Mouse (Mus musculus) limb, embryonic 10.5 days (tissue): ENCODE results near the gene Gm11011. TPM values are rescaled to one million over a fixed set of nuclear protein-coding genes. Genes with fewer than 3 reads are reported as not detected.
A peak's percentile ranks its signal among the peaks of the same experiment; 100 is the strongest.
"Not testable (repeated sequence)": the region's sequence is repeated elsewhere in the genome, so short reads cannot be mapped to it uniquely, and the experiment has no call there.

Experiments used
- DNase-seq: peaks from one replicate; pipeline ENCODE4 v3.0.0-alpha.2; 2017; ENCODE audit warnings: low spot score
- H3K27ac ChIP-seq: fragments of 300-500 bp; sonication (generic); 2 replicates; pipeline ENCODE4 v1.5.1; 2016; ENCODE audit warnings: mild to moderate bottlenecking
- H3K27me3 ChIP-seq: fragments of 300-500 bp; sonication (generic); 2 replicates; pipeline ENCODE4 v1.6.1; 2016; ENCODE audit warnings: low read depth, mild to moderate bottlenecking; ENCODE audit not compliant: poor library complexity, severe bottlenecking
- H3K36me3 ChIP-seq: fragments of 300-500 bp; sonication (generic); 2 replicates; pipeline ENCODE4 v1.6.1; 2016; ENCODE audit warnings: mild to moderate bottlenecking, moderate library complexity
- H3K4me1 ChIP-seq: fragments of 300-500 bp; sonication (generic); 2 replicates; pipeline ENCODE4 v1.6.1; 2016
- H3K4me3 ChIP-seq: fragments of 300-500 bp; sonication (generic); 2 replicates; pipeline ENCODE4 v1.5.1; 2016; ENCODE audit warnings: mild to moderate bottlenecking, moderate library complexity
- H3K9me3 ChIP-seq: fragments of 300-500 bp; sonication (generic); replicated peaks from 2 replicates; pipeline ENCODE4 v1.6.1; 2016; ENCODE audit warnings: mild to moderate bottlenecking
- WGBS: fragments of 180-500 bp; shearing (Covaris S2); methylation state at CpG from one replicate; pipeline ENCODE4 v1.1.7; 2016; 5-methylcytosine and 5-hydroxymethylcytosine counted together
- polyA plus RNA-seq: library from polyadenylated mRNA; unstranded; fragments of >200 nt; fragmentation: Nextera tagmentation; extraction: Ambion mirVana; gene quantifications from 2 replicates; pipeline ENCODE4 v1.2.1, GENCODE M21; 2016

Gene Gm11011
- not detected in 2 replicates for polyA plus RNA-seq

GRCm38 (mm10) chr2:169587645-169588044, at the start of gene Gm11011:
Gene Gm11011, minus strand, starts transcription at chr2:169587745.
- not testable (repeated sequence) for H3K9me3 ChIP-seq, H3K36me3 ChIP-seq, DNase-seq, H3K4me3 ChIP-seq, H3K27me3 ChIP-seq
- peaks cover 23% of the 10 kb centered on the region for H3K4me1 ChIP-seq
- H3K27ac ChIP-seq: peak within 1 kb of the TSS; percentile 61

DNA sequence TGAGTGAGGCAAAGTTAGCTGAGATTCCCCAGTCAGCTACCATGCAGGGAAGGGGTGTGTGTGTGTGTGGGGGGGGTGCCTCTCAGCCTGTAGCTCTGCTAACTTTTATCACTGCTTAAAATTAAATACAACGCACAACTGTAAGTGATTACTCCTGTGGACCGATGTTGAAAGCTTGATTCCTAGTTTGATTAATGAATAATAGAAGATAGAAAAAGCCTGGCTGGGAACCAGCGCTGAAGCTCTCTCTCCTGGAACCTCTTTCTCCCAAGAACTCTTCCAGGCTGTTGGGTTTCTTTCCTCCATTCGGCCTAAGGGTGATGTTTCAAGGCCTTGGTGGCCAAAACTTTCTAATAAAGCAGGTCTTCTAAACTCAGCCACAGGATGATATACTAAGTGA, 48.9 kb upstream of the Gm11011 start:
- no peak for DNase-seq
- Histone ChIP-seq H3K4me1 (peaks cover 73% of the 10 kb centered on the region), H3K9me3 (no peaks in the 10 kb centered on the region), H3K36me3 (no peaks in the 10 kb centered on the region), H3K4me3 (peak overlapping the region; percentile 83), H3K27me3 (no peaks in the 10 kb centered on the region), H3K27ac (peak overlapping the region; percentile 97)
- 55% methylated on average over 4 of the region's 4 CpGs for WGBS

GRCm38 (mm10) chr2:169635428-169635827, 47.9 kb upstream of the Gm11011 start:
- H3K36me3 ChIP-seq: no peaks in the 10 kb centered on the region
- peak overlapping the region; percentile 97 for H3K27ac ChIP-seq
- no peak for DNase-seq
- no peaks in the 10 kb centered on the region for H3K9me3 ChIP-seq
- peak overlapping the region; percentile 83 for H3K4me3 ChIP-seq
- no peaks in the 10 kb centered on the region for H3K27me3 ChIP-seq
- H3K4me1 ChIP-seq: peaks cover 71% of the 10 kb centered on the region
- 40% methylated on average over 7 of the region's 7 CpGs for WGBS

GRCm38 (mm10) chr2:169634619-169635382, 47.3 kb upstream of the Gm11011 start:
- Histone ChIP-seq H3K27me3 (no peaks in the 10 kb centered on the region), H3K27ac (peak overlapping the region; percentile 97), H3K36me3 (no peaks in the 10 kb centered on the region), H3K9me3 (no peaks in the 10 kb centered on the region), H3K4me1 (peaks cover 71% of the 10 kb centered on the region), H3K4me3 (peak overlapping the region; percentile 83)
- WGBS: 38% methylated on average over 17 of the region's 17 CpGs
- DNase-seq: peak; percentile 43

DNA sequence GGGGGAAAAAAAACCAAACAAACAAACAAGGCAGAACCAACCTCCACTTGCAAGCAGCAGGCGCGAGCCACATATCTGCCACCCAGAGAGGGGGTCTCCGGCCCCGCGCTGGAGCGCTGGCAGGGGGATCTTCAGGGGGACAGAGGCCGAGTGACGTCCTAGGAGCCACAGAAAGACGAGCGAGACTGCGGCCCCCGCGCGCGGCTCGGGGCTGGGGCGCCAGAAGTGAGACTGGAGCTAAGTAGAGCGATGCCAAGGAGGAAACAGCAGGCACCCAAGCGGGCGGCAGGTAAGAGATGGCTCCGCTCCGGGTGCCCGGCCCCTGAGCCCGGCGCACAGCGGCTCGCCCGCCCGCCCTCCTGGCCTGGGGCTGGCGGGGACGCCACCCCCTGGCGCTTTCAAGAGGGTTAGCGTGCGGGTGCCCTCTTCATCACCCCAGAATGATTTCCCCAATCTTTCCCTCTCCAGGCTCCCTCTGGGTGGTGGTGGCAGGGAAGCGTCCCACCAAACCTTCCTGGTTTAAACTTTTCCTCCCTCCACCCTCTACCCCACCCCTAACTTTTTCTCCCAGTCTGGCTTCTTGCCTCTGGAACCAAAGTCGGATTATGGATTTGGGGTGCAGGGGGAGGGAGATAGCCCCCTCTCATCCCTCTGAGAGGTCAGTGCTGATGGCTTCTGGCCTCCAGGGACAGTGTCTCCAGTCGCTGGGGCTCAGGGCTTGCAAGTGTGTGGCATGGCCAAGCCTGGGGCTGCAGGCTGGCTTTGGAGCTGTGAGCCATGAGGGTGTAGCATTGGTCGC, 46.1 kb upstream of the Gm11011 start:
- peak; percentile 68 for DNase-seq
- WGBS: 0% methylated on average over 38 of the region's 38 CpGs
- peaks cover 67% of the 10 kb centered on the region for H3K4me1 ChIP-seq
- H3K27ac ChIP-seq: peak overlapping the region; percentile 97
- no peaks in the 10 kb centered on the region for H3K27me3 ChIP-seq
- no peaks in the 10 kb centered on the region for H3K9me3 ChIP-seq
- no peaks in the 10 kb centered on the region for H3K36me3 ChIP-seq
- H3K4me3 ChIP-seq: peak overlapping the region; percentile 83

DNA sequence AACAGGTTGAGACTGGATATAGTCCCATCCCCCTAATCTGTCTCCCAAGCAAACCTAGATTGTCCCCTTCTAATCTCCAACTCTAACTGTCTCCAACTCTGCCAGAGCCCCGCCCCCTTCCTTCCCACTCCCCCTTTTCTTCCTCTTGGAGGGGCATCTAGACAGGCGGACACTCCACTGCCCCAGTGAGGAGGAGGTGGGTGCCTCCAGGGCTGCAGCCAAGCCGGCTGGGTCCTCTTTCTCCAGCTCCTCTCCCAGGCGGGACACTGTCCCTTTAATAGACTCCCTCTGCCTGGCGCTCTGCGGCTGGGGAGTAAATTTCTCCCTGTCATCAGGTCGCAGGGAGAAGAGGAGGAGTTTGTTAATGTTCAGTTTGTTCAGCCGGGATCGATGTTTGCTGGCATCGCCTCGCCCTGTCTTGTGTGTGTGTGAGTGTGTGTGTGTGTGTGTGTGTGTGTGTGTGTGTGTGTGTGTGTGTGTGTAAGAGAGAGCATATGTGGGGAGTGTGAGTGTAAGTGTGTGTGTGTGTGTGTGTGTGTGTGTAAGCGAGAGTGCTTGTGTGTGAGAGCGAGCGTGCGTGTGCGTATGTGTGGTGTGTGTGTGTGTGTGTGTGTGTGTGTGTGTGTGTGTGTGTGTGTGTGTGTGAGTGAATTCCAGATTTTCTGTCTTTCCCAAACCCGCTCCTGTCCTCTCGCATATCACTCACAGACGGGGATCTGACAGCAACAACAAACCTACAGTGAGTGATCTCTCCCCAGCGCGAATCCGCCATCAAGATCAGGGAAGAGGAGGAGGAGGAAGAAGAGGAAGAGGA, 45.0 kb upstream of the Gm11011 start, which contains the start of gene Tshz2:
Gene Tshz2 (plus strand): TSS at position 676 of the 814 bp plus-strand sequence.
- Histone ChIP-seq H3K4me1 (peaks cover 56% of the 10 kb centered on the region), H3K4me3 (peak within 1 kb of the TSS; percentile 83), H3K36me3 (no peaks in the 10 kb centered on the region), H3K9me3 (no peaks in the 10 kb centered on the region), H3K27ac (peak within 1 kb of the TSS; percentile 97), H3K27me3 (no peaks in the 10 kb centered on the region)
- 0% methylated on average over 22 of the region's 22 CpGs for WGBS
- DNase-seq: peak; percentile 77

DNA sequence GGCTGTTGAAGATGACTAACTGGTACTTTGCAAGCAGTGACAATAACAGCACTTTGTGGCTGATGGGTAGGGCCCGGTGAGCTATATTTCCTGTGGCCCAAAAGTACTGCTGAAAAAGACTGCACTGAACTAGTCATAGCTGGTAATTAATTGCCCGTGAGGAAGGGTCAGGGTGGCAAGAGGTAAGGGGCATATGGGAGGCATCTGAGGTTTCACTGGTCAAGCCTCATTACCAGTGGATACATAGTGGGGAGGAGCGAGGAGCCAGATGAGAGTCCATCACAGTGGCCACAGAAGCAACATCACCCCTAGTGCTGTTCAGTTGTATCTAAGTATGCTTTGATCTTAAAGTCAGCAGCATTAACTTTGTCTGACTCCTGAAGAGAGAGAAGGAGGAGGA, 42.5 kb upstream of the Gm11011 start:
- DNase-seq: no peak
- Histone ChIP-seq H3K36me3 (no peaks in the 10 kb centered on the region), H3K27ac (no peak overlapping the region), H3K4me3 (no peak overlapping the region), H3K27me3 (no peaks in the 10 kb centered on the region), H3K4me1 (peaks cover 31% of the 10 kb centered on the region), H3K9me3 (no peaks in the 10 kb centered on the region)
- WGBS: 83% methylated on average over 3 of the region's 3 CpGs

DNA sequence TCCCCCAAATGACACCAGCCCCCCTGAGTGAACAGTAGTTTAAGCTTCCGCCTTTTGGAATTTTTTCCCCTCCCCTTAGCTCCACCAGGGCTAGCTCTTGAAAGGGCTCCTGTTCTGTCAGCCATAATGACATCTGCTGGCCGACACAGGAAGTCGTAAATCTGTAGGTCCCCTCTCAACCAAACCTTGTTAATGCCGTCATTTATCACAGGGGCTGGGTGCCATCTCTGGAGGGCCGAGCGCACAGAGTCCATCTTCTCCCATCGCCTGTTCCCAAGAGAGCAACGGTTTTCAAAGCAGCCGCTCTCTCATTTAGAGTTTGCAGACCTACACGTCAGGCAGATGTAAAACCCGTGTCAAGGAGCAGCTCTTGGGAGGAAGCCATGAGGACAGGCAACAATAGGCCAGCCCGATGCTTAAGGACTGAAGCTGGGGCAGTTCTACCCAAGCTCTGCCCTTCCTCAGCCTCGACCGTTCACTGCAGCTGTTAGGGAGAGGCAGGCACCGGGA, 33.7 kb upstream of the Gm11011 start:
- peak overlapping the region; percentile 39 for H3K4me3 ChIP-seq
- peak overlapping the region; percentile 86 for H3K27ac ChIP-seq
- no peaks in the 10 kb centered on the region for H3K36me3 ChIP-seq
- WGBS: 13% methylated on average over 15 of the region's 15 CpGs
- peaks cover 33% of the 10 kb centered on the region for H3K4me1 ChIP-seq
- no peaks in the 10 kb centered on the region for H3K27me3 ChIP-seq
- H3K9me3 ChIP-seq: no peaks in the 10 kb centered on the region
- peak; percentile 79 for DNase-seq

GRCm38 (mm10) chr2:169615998-169616397, 28.5 kb upstream of the Gm11011 start:
- 69% methylated on average over 6 of the region's 6 CpGs for whole genome bisulfite sequencing
- no peak for DNase-seq
- Histone ChIP-seq H3K36me3 (no peaks in the 10 kb centered on the region), H3K27ac (0 out of 2 replicates have a peak overlapping the region, but pooled peaks have one; percentile 11), H3K27me3 (no peaks in the 10 kb centered on the region), H3K4me3 (no peak overlapping the region), H3K4me1 (peaks cover 39% of the 10 kb centered on the region), H3K9me3 (no peaks in the 10 kb centered on the region)

DNA sequence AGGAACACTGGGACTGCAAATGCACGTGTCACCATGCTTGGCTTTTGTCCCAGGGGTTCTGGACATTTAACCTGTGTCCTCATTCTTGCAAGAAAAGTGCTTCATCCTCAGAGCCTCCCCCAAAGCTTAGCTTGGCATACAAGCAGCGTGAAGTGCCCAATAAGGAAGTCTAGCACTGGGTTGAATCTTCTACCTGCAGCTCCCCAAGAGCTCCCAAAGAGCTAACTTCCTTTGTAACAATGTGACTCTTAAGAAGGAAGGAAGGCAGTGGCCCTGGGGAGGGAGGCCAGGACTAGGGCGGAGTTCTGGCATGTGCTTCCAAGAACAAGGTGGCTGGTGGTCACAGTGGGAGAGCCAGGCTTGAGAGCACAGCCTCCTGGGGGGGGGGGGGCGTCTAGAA, 27.1 kb upstream of the Gm11011 start:
- peaks cover 41% of the 10 kb centered on the region for H3K4me1 ChIP-seq
- no peaks in the 10 kb centered on the region for H3K27me3 ChIP-seq
- H3K36me3 ChIP-seq: no peaks in the 10 kb centered on the region
- no peaks in the 10 kb centered on the region for H3K9me3 ChIP-seq
- 65% methylated on average over 4 of the region's 4 CpGs for WGBS
- no peak overlapping the region for H3K4me3 ChIP-seq
- DNase-seq: no peak
- peak overlapping the region; percentile 69 for H3K27ac ChIP-seq

DNA sequence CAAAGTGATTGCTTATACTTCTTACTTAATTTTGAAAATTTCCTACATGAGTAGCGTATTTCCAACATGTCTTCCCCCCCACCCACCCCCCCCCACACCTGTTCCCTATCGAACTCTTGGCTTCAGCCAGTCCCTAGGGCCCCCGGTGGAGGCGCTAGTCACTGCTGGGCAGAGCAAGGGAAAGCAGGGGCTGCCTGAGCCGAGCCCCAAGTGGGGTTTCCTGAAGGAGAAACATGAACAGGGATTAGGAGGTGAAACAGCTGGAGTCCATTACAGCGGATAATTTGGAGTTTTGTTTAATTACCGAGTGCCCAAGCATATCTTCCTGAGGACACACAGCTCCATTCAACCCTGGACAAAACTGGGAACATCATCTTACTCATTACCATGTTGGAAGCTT, 24.0 kb upstream of the Gm11011 start:
- no peak for DNase-seq
- H3K9me3 ChIP-seq: no peaks in the 10 kb centered on the region
- 28% methylated on average over 7 of the region's 7 CpGs for WGBS
- peak overlapping the region; percentile 87; the same call in 1 of the 2 replicates for H3K27ac ChIP-seq
- no peak overlapping the region for H3K4me3 ChIP-seq
- no peaks in the 10 kb centered on the region for H3K36me3 ChIP-seq
- H3K4me1 ChIP-seq: peaks cover 71% of the 10 kb centered on the region
- H3K27me3 ChIP-seq: no peaks in the 10 kb centered on the region

GRCm38 (mm10) chr2:169610882-169611281, 23.3 kb upstream of the Gm11011 start:
- Histone ChIP-seq H3K4me1 (peaks cover 74% of the 10 kb centered on the region), H3K36me3 (no peaks in the 10 kb centered on the region), H3K27me3 (no peaks in the 10 kb centered on the region), H3K27ac (peak overlapping the region; percentile 87), H3K4me3 (peak overlapping the region; percentile 42), H3K9me3 (no peaks in the 10 kb centered on the region)
- no peak for DNase-seq
- 27% methylated on average over 8 of the region's 8 CpGs for WGBS
